Mouse (Mus musculus) intestine, embryonic 15.5 days (tissue): ENCODE results near the gene Ubr2. TPM values are rescaled to one million over a fixed set of nuclear protein-coding genes. Genes with fewer than 3 reads are reported as not detected.

ENCODE experiments used
- ATAC-seq: fragments of 200-750 bp; cut with Nextera tagmentation; 2 replicates; pipeline ENCODE4 v1.8.0; 2017; ENCODE audit warnings: moderate TSS enrichment, moderate library complexity
- H3K27ac ChIP-seq: fragments of 300-500 bp; sonication (generic); 2 replicates; pipeline ENCODE4 v1.5.1; 2015; ENCODE audit warnings: mild to moderate bottlenecking, inconsistent platforms
- H3K27me3 ChIP-seq: fragments of 300-500 bp; sonication (generic); replicated peaks from 2 replicates; pipeline ENCODE4 v1.6.1; 2015; ENCODE audit warnings: inconsistent platforms
- H3K36me3 ChIP-seq: fragments of 300-500 bp; sonication (generic); 2 replicates; pipeline ENCODE4 v1.6.1; 2015; ENCODE audit warnings: inconsistent platforms
- H3K4me1 ChIP-seq: fragments of 300-500 bp; sonication (generic); replicated peaks from 2 replicates; pipeline ENCODE4 v1.6.1; 2015; ENCODE audit warnings: inconsistent platforms
- H3K4me2 ChIP-seq: fragments of 300-500 bp; sonication (generic); replicated peaks from 2 replicates; pipeline ENCODE4 v1.6.1; 2015; ENCODE audit warnings: mild to moderate bottlenecking, inconsistent platforms
- H3K4me3 ChIP-seq: fragments of 300-500 bp; sonication (generic); replicated peaks from 2 replicates; pipeline ENCODE4 v1.5.1; 2015; ENCODE audit warnings: inconsistent platforms
- H3K9ac ChIP-seq: fragments of 300-500 bp; sonication (generic); 2 replicates; pipeline ENCODE4 v1.6.1; 2015; ENCODE audit warnings: inconsistent platforms
- H3K9me3 ChIP-seq: fragments of 300-500 bp; sonication (generic); 2 replicates; pipeline ENCODE4 v1.6.1; 2016; ENCODE audit warnings: inconsistent platforms
- WGBS: fragments of 180-500 bp; shearing (Covaris S2); methylation state at CpG from one replicate; pipeline ENCODE4 v1.1.7; 2015; 5-methylcytosine and 5-hydroxymethylcytosine counted together
- polyA plus RNA-seq: library from polyadenylated mRNA; unstranded; fragments of >200 nt; fragmentation: Nextera tagmentation; extraction: Ambion mirVana; gene quantifications from 2 replicates; pipeline ENCODE4 v1.2.1, GENCODE M21; 2015

Gene Ubr2
- polyA plus RNA-seq, 1 experiment from 2014 or later: 14.1 TPM

GRCm38 (mm10) chr17:46946276-46946675, 64.1 kb downstream of the Ubr2 start:
- Histone ChIP-seq H3K9me3 (no peaks in the 10 kb centered on the region), H3K4me2 (no peak overlapping the region), H3K4me3 (no peak overlapping the region), H3K9ac (no peak overlapping the region), H3K4me1 (no peaks in the 10 kb centered on the region), H3K27ac (no peak overlapping the region), H3K27me3 (no peaks in the 10 kb centered on the region), H3K36me3 (peaks cover 22% of the 10 kb centered on the region)
- no peak for ATAC-seq
- 93% methylated on average over 9 of the region's 9 CpGs for WGBS

GRCm38 (mm10) chr17:46942421-46942820, 67.9 kb downstream of the Ubr2 start:
- H3K4me3 ChIP-seq: no peak overlapping the region
- H3K27ac ChIP-seq: no peak overlapping the region
- H3K9me3 ChIP-seq: no peaks in the 10 kb centered on the region
- no peaks in the 10 kb centered on the region for H3K27me3 ChIP-seq
- peaks cover 42% of the 10 kb centered on the region for H3K36me3 ChIP-seq
- H3K9ac ChIP-seq: no peak overlapping the region
- no peaks in the 10 kb centered on the region for H3K4me1 ChIP-seq
- 95% methylated on average over 9 of the region's 9 CpGs for WGBS
- ATAC-seq: no peak
- no peak overlapping the region for H3K4me2 ChIP-seq

GRCm38 (mm10) chr17:46940461-46940860, 69.9 kb downstream of the Ubr2 start:
- no peak overlapping the region for H3K4me3 ChIP-seq
- H3K4me2 ChIP-seq: no peak overlapping the region
- ATAC-seq: no peak
- peaks cover 51% of the 10 kb centered on the region for H3K36me3 ChIP-seq
- H3K9me3 ChIP-seq: no peaks in the 10 kb centered on the region
- H3K27me3 ChIP-seq: no peaks in the 10 kb centered on the region
- no peak overlapping the region for H3K9ac ChIP-seq
- 90% methylated on average over 8 of the region's 8 CpGs for whole genome bisulfite sequencing
- no peaks in the 10 kb centered on the region for H3K4me1 ChIP-seq
- H3K27ac ChIP-seq: no peak overlapping the region

- Histone ChIP-seq H3K9me3 (no peaks in the 10 kb centered on the region), H3K9ac (no peak overlapping the region), H3K4me1 (no peaks in the 10 kb centered on the region), H3K27me3 (no peaks in the 10 kb centered on the region), H3K36me3 (peaks cover 58% of the 10 kb centered on the region), H3K4me3 (no peak overlapping the region), H3K27ac (no peak overlapping the region), H3K4me2 (no peak overlapping the region)
- WGBS: 85% methylated on average over 19 of the region's 19 CpGs
- no peak for ATAC-seq
Measured at GRCm38 (mm10) chr17:46933557-46934348, 76.6 kb downstream of the Ubr2 start.

- Histone ChIP-seq H3K9me3 (no peaks in the 10 kb centered on the region), H3K27ac (no peak overlapping the region), H3K4me2 (no peak overlapping the region), H3K27me3 (no peaks in the 10 kb centered on the region), H3K4me1 (no peaks in the 10 kb centered on the region), H3K36me3 (peaks cover 56% of the 10 kb centered on the region), H3K9ac (no peak overlapping the region), H3K4me3 (no peak overlapping the region)
- ATAC-seq: no peak
- WGBS: 94% methylated on average over 5 of the region's 5 CpGs
Measured at GRCm38 (mm10) chr17:46932961-46933360, 77.4 kb downstream of the Ubr2 start.

- ATAC-seq: no peak
- no peak overlapping the region for H3K27ac ChIP-seq
- 87% methylated on average over 7 of the region's 7 CpGs for WGBS
- H3K9ac ChIP-seq: no peak overlapping the region
- no peaks in the 10 kb centered on the region for H3K27me3 ChIP-seq
- peaks cover 38% of the 10 kb centered on the region for H3K36me3 ChIP-seq
- H3K4me3 ChIP-seq: no peak overlapping the region
- H3K9me3 ChIP-seq: no peaks in the 10 kb centered on the region
- no peaks in the 10 kb centered on the region for H3K4me1 ChIP-seq
- H3K4me2 ChIP-seq: no peak overlapping the region
Measured at GRCm38 (mm10) chr17:46929897-46930296, 80.5 kb downstream of the Ubr2 start.

- peaks cover 36% of the 10 kb centered on the region for H3K36me3 ChIP-seq
- no peaks in the 10 kb centered on the region for H3K27me3 ChIP-seq
- no peak overlapping the region for H3K4me3 ChIP-seq
- H3K4me1 ChIP-seq: no peaks in the 10 kb centered on the region
- no peak overlapping the region for H3K4me2 ChIP-seq
- H3K9me3 ChIP-seq: no peaks in the 10 kb centered on the region
- no peak for ATAC-seq
- no peak overlapping the region for H3K27ac ChIP-seq
- 82% methylated on average over 12 of the region's 12 CpGs for WGBS
- H3K9ac ChIP-seq: no peak overlapping the region
Measured at GRCm38 (mm10) chr17:46929277-46929676, 81.1 kb downstream of the Ubr2 start.

- no peak for ATAC-seq
- H3K4me3 ChIP-seq: no peak overlapping the region
- H3K27me3 ChIP-seq: no peaks in the 10 kb centered on the region
- peaks cover 21% of the 10 kb centered on the region for H3K36me3 ChIP-seq
- H3K9me3 ChIP-seq: no peaks in the 10 kb centered on the region
- 92% methylated on average over 5 of the region's 5 CpGs for WGBS
- H3K4me1 ChIP-seq: no peaks in the 10 kb centered on the region
- no peak overlapping the region for H3K27ac ChIP-seq
- no peak overlapping the region for H3K9ac ChIP-seq
- H3K4me2 ChIP-seq: no peak overlapping the region
Measured at GRCm38 (mm10) chr17:46927781-46928180, 82.6 kb downstream of the Ubr2 start.

- H3K36me3 ChIP-seq: peaks cover 13% of the 10 kb centered on the region
- 67% methylated on average over 3 of the region's 3 CpGs for WGBS
Measured at GRCm38 (mm10) chr17:46926941-46927340, 83.4 kb downstream of the Ubr2 start.

GRCm38 (mm10) chr17:46926192-46926591, 84.2 kb downstream of the Ubr2 start:
- Histone ChIP-seq H3K4me3 (no peak overlapping the region), H3K36me3 (peaks cover 9% of the 10 kb centered on the region; the same call in 1 of the 2 replicates), H3K27ac (no peak overlapping the region), H3K9me3 (no peaks in the 10 kb centered on the region), H3K27me3 (no peaks in the 10 kb centered on the region), H3K4me1 (no peaks in the 10 kb centered on the region), H3K4me2 (no peak overlapping the region), H3K9ac (no peak overlapping the region)
- 58% methylated on average over 6 of the region's 6 CpGs for WGBS
- ATAC-seq: no peak

More at GRCm38 (mm10) chr17:46926941-46927340, 83.4 kb downstream of the Ubr2 start:
- Histone ChIP-seq H3K4me3 (no peak overlapping the region), H3K9ac (no peak overlapping the region), H3K27me3 (no peaks in the 10 kb centered on the region), H3K27ac (no peak overlapping the region), H3K4me2 (no peak overlapping the region), H3K4me1 (no peaks in the 10 kb centered on the region), H3K9me3 (no peaks in the 10 kb centered on the region)
- no peak for ATAC-seq

- no peaks in the 10 kb centered on the region for H3K9me3 ChIP-seq
- H3K27me3 ChIP-seq: no peaks in the 10 kb centered on the region
- no peak overlapping the region for H3K4me2 ChIP-seq
- H3K27ac ChIP-seq: no peak overlapping the region
- WGBS: 50% methylated on average over 6 of the region's 6 CpGs
- H3K4me1 ChIP-seq: no peaks in the 10 kb centered on the region
- H3K4me3 ChIP-seq: no peak overlapping the region
- H3K9ac ChIP-seq: no peak overlapping the region
- no peaks in the 10 kb centered on the region for H3K36me3 ChIP-seq
- no peak for ATAC-seq
Measured at GRCm38 (mm10) chr17:46920855-46921254, 89.5 kb downstream of the Ubr2 start.

- H3K27ac ChIP-seq: no peak overlapping the region
- no peaks in the 10 kb centered on the region for H3K27me3 ChIP-seq
- no peak overlapping the region for H3K4me3 ChIP-seq
- H3K9me3 ChIP-seq: no peaks in the 10 kb centered on the region
- H3K36me3 ChIP-seq: no peaks in the 10 kb centered on the region
- ATAC-seq: no peak
- WGBS: 25% methylated on average over 4 of the region's 4 CpGs
- no peak overlapping the region for H3K9ac ChIP-seq
- H3K4me2 ChIP-seq: no peak overlapping the region
- no peaks in the 10 kb centered on the region; the same call in 1 of the 2 replicates for H3K4me1 ChIP-seq
Measured at GRCm38 (mm10) chr17:46918951-46919350, 91.4 kb downstream of the Ubr2 start.

GRCm38 (mm10) chr17:46915129-46915528, 95.2 kb downstream of the Ubr2 start:
- no peaks in the 10 kb centered on the region for H3K36me3 ChIP-seq
- no peak overlapping the region for H3K27ac ChIP-seq
- WGBS: 41% methylated on average over 3 of the region's 3 CpGs
- no peaks in the 10 kb centered on the region for H3K9me3 ChIP-seq
- no peak overlapping the region for H3K4me2 ChIP-seq
- ATAC-seq: no peak
- H3K4me3 ChIP-seq: no peak overlapping the region
- no peaks in the 10 kb centered on the region; the same call in 1 of the 2 replicates for H3K4me1 ChIP-seq
- H3K27me3 ChIP-seq: no peaks in the 10 kb centered on the region
- peak overlapping the region; percentile 6; the same call in 1 of the 2 replicates for H3K9ac ChIP-seq
